Mouse (Mus musculus): ENCODE data around the gene Enpep. TPM values are rescaled to one million over a fixed set of nuclear protein-coding genes. Genes with fewer than 3 reads are reported as not detected.

Enpep gene
- polyA plus RNA-seq, 1 experiment from 2014 or later: 11.8 TPM

DNA sequence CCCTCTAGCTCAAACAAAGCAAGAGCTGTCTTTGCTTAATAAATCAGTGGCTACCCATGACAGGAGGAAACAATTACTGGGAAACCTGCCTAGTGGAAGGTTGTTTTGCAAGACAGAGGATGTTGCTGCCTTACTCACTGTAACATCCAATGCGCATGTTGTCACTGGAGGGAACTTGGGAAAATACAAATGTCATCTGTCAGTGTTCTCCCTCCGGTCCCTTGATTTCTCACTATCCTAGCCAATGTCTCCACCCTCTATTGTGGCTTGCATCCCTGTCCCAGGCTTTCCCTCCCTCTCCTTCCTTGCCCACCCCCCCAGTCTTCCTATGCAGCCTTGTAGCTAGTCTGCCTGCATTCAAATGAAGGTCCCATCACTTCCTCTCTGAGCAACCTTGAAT lies 36.6 kb downstream of the Enpep start:
- CTCF ChIA-PET: interaction anchor here (1.0 to 1.2 kb wide), 2 partner anchors 14 to 37 kb away, joined by 3 read pairs; no protein-coding TSS in a partner anchor
- in situ Hi-C loops (cut with MboI; ENCODE audit: low pct_unique_long_range_greater_than_20kb): no loop called here

DNA sequence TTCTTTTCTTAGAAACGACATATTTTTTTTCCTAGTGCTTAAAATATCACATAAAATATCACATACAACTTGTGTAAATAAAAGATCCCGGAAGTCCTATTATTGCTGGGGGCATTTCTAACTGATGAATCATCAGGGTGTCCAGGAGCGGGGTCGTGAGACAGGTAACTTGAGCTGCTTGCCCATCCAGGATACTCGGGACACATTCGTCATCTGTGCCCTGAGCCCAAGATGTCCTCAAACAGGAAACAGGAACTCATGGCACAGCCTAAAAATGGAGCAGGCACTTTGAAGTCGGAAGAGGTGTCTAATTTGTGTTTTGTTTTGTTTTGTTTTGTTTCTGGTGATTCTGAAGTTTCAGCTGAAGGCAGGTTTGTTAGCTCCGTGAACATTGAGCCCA lies 43.0 kb downstream of the Enpep start:
- ATAC-seq (no peak), DNase-seq (ENCODE audit: low read depth, low spot score) (no peak)
- POLR2A ChIA-PET: no interaction called here
- CTCF ChIA-PET: interaction anchor here (0.7 to 2.8 kb wide), 3 partner anchors 9 to 69 kb away, joined by 3 to 13 read pairs (median 3); no protein-coding TSS in a partner anchor
- no peak for TF ChIP-seq CTCF (IDR thresholded peaks at IDR 0.05)
- H3K27me3 ChIP-seq: no peaks in the 10 kb centered on the region
- in situ Hi-C loops (cut with MboI; ENCODE audit: low pct_unique_long_range_greater_than_20kb): no loop called here

More for the DNA sequence above, 36.6 kb downstream of the Enpep start:
- H3K27me3 ChIP-seq: no peaks in the 10 kb centered on the region
- TF ChIP-seq CTCF (IDR thresholded peaks at IDR 0.05): no peak
- POLR2A ChIA-PET: no interaction called here
- ATAC-seq: no peak
- no peak for DNase-seq (ENCODE audit: low read depth, low spot score)

DNA sequence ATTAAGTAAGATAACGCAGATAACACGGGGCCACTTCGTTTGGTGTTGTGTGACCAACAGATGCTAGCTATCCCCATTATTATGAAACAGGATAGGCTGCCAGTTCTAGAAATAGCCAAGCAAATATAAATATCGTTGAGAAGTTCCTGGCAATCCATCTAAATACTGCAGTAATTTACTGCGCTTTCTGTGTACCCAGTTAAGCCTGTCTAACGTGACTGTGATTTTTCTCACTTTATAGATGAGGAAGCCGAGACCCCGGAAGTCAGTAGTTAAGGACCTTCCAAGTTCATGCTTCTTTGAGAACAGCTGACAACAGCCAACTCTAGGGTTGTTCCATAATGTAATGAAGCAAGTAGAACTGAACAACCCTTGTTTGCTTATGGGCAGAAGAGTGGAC lies 45.4 kb downstream of the Enpep start:
- no peak for TF ChIP-seq CTCF (IDR thresholded peaks at IDR 0.05)
- no peaks in the 10 kb centered on the region for H3K27me3 ChIP-seq
- in situ Hi-C loops (cut with MboI; ENCODE audit: low pct_unique_long_range_greater_than_20kb): no loop called here
- ChIA-PET POLR2A (no interaction called here), CTCF (interaction anchor here (1.2 kb wide), 1 partner anchor 10 kb away, joined by 4 read pairs; no protein-coding TSS in a partner anchor)
- DNase-seq (ENCODE audit: low read depth, low spot score) (no peak), ATAC-seq (no peak)

DNA sequence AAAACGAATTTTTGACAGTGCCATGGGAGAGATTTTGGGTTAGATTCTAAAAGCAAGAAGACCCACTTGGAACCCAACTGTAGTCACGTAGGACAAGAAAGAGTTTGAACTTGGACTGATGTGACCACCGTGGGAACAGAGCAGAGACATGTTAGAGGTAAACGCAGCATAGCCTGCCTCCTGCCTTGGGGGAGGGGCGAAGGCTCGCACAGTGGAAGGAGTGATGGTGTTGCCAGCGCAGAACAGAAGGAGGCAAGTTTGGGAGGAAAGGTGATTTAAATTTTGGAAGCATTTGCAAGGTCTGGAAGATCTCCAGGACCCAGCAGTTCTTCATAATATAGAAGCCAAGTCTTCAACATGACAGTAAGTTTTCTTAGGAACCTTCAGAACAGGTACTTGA lies 46.1 kb downstream of the Enpep start:
- no peaks in the 10 kb centered on the region for H3K27me3 ChIP-seq
- DNase-seq (ENCODE audit: low read depth, low spot score): no peak
- no peak for TF ChIP-seq CTCF (IDR thresholded peaks at IDR 0.05)
- in situ Hi-C loops (cut with MboI; ENCODE audit: low pct_unique_long_range_greater_than_20kb): no loop called here
- POLR2A ChIA-PET: no interaction called here
- ATAC-seq: no peak
- CTCF ChIA-PET: interaction anchor here (1.1 kb wide), 1 partner anchor 18 kb away, joined by 4 read pairs; no protein-coding TSS in a partner anchor

DNA sequence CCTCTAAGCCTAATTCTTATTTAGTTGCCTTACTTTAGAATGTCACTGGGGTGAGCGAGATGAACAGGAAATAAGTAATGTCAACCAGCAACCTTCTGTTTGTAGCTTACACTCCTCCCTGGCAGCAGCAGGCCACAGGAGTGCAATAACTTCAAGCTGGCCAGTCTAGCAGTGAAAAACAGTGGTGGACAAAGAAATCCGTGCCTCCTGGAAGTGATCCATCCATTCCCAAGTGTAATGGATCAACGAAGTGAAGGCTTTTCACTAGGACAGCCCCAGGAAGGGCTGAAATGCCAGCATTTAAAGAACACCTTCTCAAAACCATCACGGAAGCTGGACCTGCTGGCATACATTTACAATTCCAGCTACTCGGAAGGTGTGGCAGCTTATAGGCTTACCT lies 48.2 kb downstream of the Enpep start:
- TF ChIP-seq CTCF (IDR thresholded peaks at IDR 0.05): no peak
- DNase-seq (ENCODE audit: low read depth, low spot score): no peak
- no peak for ATAC-seq
- H3K27me3 ChIP-seq: no peaks in the 10 kb centered on the region
- ChIA-PET POLR2A (interaction anchor here (0.7 kb wide), 1 partner anchor 19 kb away, joined by 3 read pairs; no protein-coding TSS in a partner anchor), CTCF (interaction anchor here (1.2 to 1.4 kb wide), 2 partner anchors 13 to 23 kb away, joined by 4 read pairs; no protein-coding TSS in a partner anchor)
- in situ Hi-C loops (cut with MboI; ENCODE audit: low pct_unique_long_range_greater_than_20kb): no loop called here

DNA sequence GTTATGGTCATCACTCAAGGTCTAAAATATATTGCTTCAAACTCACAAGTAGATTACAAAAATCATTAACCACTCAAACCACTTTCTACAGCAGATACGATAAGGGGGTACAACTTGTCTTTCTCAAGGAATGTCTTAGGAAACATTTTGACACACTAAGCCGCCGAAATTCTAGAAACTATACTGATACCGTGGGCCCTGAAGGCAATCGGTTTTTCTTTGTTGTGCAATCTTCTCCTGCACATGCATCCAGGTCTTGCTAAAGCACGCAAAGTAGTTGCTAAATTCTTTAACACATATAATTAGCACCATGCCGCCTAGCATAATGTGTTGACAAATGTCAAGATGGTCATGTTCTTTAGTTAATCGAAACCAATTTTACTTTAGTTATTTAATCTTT lies 53.1 kb downstream of the Enpep start:
- no peak for ATAC-seq
- no peak for TF ChIP-seq CTCF (IDR thresholded peaks at IDR 0.05)

DNA sequence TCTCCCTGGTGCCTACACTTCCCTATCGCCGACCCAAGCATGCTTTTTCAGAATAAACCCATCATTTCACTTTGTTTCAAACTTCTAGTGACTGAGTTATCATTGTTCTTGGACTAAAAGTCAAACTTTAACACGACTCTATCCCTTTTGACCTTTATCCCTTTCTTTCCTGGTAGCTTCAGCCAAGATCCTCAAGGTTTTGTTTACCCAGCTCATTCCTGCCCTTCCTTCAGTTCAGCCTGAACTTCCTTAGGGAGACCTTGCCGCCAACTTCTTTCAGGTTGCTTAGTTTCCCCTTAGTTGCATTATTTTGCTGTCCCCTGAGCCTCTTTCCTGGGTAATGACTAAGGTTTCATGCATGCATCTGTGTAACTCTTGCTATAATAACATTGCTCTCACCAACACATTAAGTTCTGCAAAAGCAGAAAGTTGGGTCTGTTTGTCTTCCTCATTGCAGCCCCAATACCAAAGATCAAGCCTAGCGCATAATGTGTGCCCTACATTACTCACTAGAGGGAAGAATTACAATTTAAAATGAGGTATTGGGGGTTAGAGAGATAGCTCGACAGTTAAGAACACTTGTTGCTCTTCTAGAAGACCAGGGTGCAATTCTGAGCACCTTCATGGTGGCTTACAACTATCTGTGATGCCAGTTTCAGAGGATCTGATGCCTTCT lies 59.2 kb downstream of the Enpep start:
- in situ Hi-C loops (cut with MboI; ENCODE audit: low pct_unique_long_range_greater_than_20kb): no loop called here
- CTCF ChIA-PET: interaction anchor here (0.9 to 3.0 kb wide), 6 partner anchors 9 to 41 kb away, joined by 3 to 13 read pairs (median 5); no protein-coding TSS in a partner anchor
- no peaks in the 10 kb centered on the region for H3K27me3 ChIP-seq
- no peak for DNase-seq (ENCODE audit: low read depth, low spot score)
- TF ChIP-seq CTCF (IDR thresholded peaks at IDR 0.05): no peak
- no peak for ATAC-seq
- POLR2A ChIA-PET: no interaction called here

More for the DNA sequence above, 53.1 kb downstream of the Enpep start:
- ChIA-PET POLR2A (no interaction called here), CTCF (no interaction called here)
- H3K27me3 ChIP-seq: no peaks in the 10 kb centered on the region
- in situ Hi-C loops (cut with MboI; ENCODE audit: low pct_unique_long_range_greater_than_20kb): no loop called here
- no peak for DNase-seq (ENCODE audit: low read depth, low spot score)

DNA sequence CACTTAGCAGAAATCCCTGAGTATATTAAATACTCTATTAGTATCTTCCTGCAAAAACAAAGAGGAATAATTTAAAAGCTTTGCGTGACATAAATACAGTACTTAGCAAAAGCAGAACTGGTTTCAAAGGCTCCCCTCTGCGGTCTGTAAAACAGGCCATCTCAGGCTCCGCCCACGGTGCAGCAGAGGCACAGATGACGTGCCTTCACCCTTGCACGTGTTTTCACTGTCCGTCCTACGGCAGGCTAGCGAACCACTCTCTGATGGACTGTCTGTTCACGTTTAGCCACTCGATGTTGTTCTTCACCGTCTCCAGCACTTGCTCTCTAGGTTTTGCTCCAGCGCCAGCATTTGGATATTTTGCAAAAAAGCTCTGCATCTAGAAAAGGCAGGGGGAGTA lies 62.5 kb downstream of the Enpep start:
- DNase-seq (ENCODE audit: low read depth, low spot score) (no peak), ATAC-seq (no peak)
- H3K27me3 ChIP-seq: no peaks in the 10 kb centered on the region
- in situ Hi-C loops (cut with MboI; ENCODE audit: low pct_unique_long_range_greater_than_20kb): no loop called here
- ChIA-PET CTCF (interaction anchor here (0.6 to 1.6 kb wide), 7 partner anchors 13 to 811 kb away, joined by 3 to 4 read pairs (median 3); no protein-coding TSS in a partner anchor), POLR2A (no interaction called here)
- TF ChIP-seq CTCF (IDR thresholded peaks at IDR 0.05): no peak

DNA sequence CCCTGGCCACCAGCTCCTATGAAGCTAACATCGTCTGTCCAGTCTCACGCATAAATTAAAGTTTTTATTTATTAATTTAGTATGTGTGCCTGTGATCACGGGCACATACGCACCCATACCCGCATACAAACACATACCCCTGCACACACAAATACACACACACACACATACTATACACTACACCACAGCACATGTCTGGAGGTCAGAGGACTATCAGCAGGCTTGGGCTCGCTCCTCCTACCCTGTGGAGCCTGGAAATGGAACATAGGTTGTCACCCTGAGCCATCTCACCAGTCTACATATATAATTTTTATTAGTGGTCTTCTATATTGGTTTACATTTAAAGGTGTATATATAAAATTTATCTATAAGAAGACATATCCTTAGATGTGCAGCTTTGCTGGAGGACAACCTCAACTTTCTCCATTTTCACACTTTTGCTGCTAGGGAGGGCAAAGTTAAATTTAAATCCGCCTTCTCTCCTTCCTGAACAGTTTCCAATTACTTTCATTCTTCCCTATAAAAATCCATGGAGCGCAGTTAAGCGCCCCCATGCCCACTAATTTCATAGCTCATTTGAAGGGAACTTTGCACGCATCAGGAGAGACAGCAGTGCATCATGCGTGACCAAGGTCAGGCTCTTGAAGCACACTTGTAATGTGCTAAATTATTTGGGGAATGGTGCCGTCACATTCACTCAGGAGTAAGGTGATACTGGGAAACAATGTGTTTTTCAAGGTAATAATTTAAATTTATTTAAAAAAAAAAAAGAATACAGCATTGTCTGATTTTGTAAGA lies 63.4 kb downstream of the Enpep start:
- DNase-seq (ENCODE audit: low read depth, low spot score) (peak; percentile 17), ATAC-seq (peak; percentile 34)
- in situ Hi-C loops (cut with MboI; ENCODE audit: low pct_unique_long_range_greater_than_20kb): no loop called here
- POLR2A ChIA-PET: interaction anchor here (0.6 kb wide), 1 partner anchor 1842 kb away, joined by 3 read pairs; no protein-coding TSS in a partner anchor
- H3K27me3 ChIP-seq: no peaks in the 10 kb centered on the region
- no peak for TF ChIP-seq CTCF (IDR thresholded peaks at IDR 0.05)
- CTCF ChIA-PET: interaction anchor here (0.8 to 1.6 kb wide), 3 partner anchors 30 to 177 kb away, joined by 3 read pairs; no protein-coding TSS in a partner anchor

DNA sequence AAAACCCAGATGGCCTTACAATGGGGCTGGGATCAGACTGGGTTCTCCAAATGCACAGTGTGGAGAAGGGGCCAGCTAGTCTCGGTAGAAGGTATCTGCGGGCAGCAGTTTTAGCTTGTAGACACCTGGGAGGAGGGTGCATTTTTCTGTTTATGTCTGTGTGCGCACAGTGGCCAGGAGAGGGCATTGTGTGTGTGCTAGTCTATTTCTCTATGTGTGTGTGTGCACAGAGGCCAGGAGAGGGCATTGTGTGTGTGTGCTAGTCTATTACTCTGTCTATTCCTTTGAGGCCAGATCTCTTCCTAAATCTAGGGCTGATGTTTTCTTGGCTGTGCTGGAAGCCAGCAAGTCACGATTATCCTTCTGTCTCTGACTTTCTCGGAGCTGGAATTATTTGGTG lies 74.0 kb downstream of the Enpep start:
- ChIA-PET POLR2A (interaction anchor here (1.3 kb wide), 1 partner anchor 11 kb away, joined by 6 read pairs; no protein-coding TSS in a partner anchor), CTCF (interaction anchor here (1.3 to 2.2 kb wide), 3 partner anchors 12 to 37 kb away, joined by 3 to 11 read pairs (median 3); no protein-coding TSS in a partner anchor)
- TF ChIP-seq CTCF (IDR thresholded peaks at IDR 0.05): peak; percentile 42

More for the DNA sequence above, 74.0 kb downstream of the Enpep start:
- ATAC-seq (peak; percentile 22), DNase-seq (ENCODE audit: low read depth, low spot score) (no peak)
- in situ Hi-C loops (cut with MboI; ENCODE audit: low pct_unique_long_range_greater_than_20kb): no loop called here
- no peaks in the 10 kb centered on the region for H3K27me3 ChIP-seq

Data from Patski (cell line).